In genomic region chr15:64023770-64024719, GRCm38 (mm10) we compare ENCODE assay signal across 8 mouse cellular contexts. TPM values are rescaled to one million over a fixed set of nuclear protein-coding genes. Genes with fewer than 3 reads are reported as not detected.
DNase-seq lines count a peak whose midpoint lies in the region; ATAC-seq lines count a peak whose summit lies in the region.

No protein-coding gene starts in this region.

- peaks cover 20% of the 10 kb centered on the region for H3K4me1 ChIP-seq in embryonic facial prominence, embryonic 13.5 days
- peaks cover 33% of the 10 kb centered on the region for H3K4me1 ChIP-seq in hindbrain, embryonic 15.5 days (replicated peaks)
- peaks cover 30% of the 10 kb centered on the region for H3K4me1 ChIP-seq in lung, embryonic 15.5 days

- no peaks in the 10 kb centered on the region for H3K9me3 ChIP-seq in embryonic facial prominence, embryonic 13.5 days
- no peaks in the 10 kb centered on the region for H3K9me3 ChIP-seq in hindbrain, embryonic 15.5 days
- no peaks in the 10 kb centered on the region for H3K9me3 ChIP-seq in lung, embryonic 15.5 days

- 0 out of 2 replicates have a peak overlapping the region, but pooled peaks have one; percentile 3 for H3K4me3 ChIP-seq in embryonic facial prominence, embryonic 13.5 days
- no peak overlapping the region for H3K4me3 ChIP-seq in hindbrain, embryonic 15.5 days
- H3K4me3 ChIP-seq in lung, embryonic 15.5 days = no peak overlapping the region

- H3K4me2 ChIP-seq in embryonic facial prominence, embryonic 13.5 days = peak overlapping the region; percentile 42
- peak overlapping the region; percentile 34 for H3K4me2 ChIP-seq in hindbrain, embryonic 15.5 days
- peak overlapping the region; percentile 27 for H3K4me2 ChIP-seq in lung, embryonic 15.5 days

- WGBS in embryonic facial prominence, embryonic 13.5 days = 26% methylated on average over 13 of the region's 13 CpGs
- 19% methylated on average over 13 of the region's 13 CpGs for WGBS in hindbrain, embryonic 15.5 days
- WGBS in lung, embryonic 15.5 days = 21% methylated on average over 13 of the region's 13 CpGs

- intact Hi-C loops in left cerebral cortex, postnatal 4 days (cut with DNase I) = no loop called here

- peaks cover 9% of the 10 kb centered on the region; the same call in 1 of the 2 replicates for H3K36me3 ChIP-seq in embryonic facial prominence, embryonic 13.5 days
- H3K36me3 ChIP-seq in hindbrain, embryonic 15.5 days = 0 out of 2 replicates have a peak, but pooled peaks cover 3% of the 10 kb centered on the region
- H3K36me3 ChIP-seq in lung, embryonic 15.5 days = no peaks in the 10 kb centered on the region

- H3K9ac ChIP-seq in embryonic facial prominence, embryonic 13.5 days = 0 out of 2 replicates have a peak overlapping the region, but pooled peaks have one; percentile 21
- no peak overlapping the region for H3K9ac ChIP-seq in hindbrain, embryonic 15.5 days
- H3K9ac ChIP-seq in lung, embryonic 15.5 days = no peak overlapping the region

- ATAC-seq in embryonic facial prominence, embryonic 13.5 days (ENCODE audit: insufficient number of reproducible peaks, insufficient read depth, low FRiP score, low TSS enrichment, low read depth) = peak; percentile 44; the same call in 1 of the 2 replicates
- no peak for ATAC-seq in hindbrain, embryonic 15.5 days (ENCODE audit: low FRiP score, low read depth)
- peak; percentile 76 for ATAC-seq in lung, embryonic 15.5 days (ENCODE audit: borderline replicate concordance, extremely low read depth, low FRiP score, low TSS enrichment)

- H3K27ac ChIP-seq in embryonic facial prominence, embryonic 13.5 days = peak overlapping the region; percentile 60
- H3K27ac ChIP-seq in hindbrain, embryonic 15.5 days (replicated peaks) = no peak overlapping the region; the same call in 1 of the 2 replicates
- H3K27ac ChIP-seq in lung, embryonic 15.5 days = peak overlapping the region; percentile 62

- H3K27me3 ChIP-seq in embryonic facial prominence, embryonic 13.5 days = no peaks in the 10 kb centered on the region
- H3K27me3 ChIP-seq in hindbrain, embryonic 15.5 days = no peaks in the 10 kb centered on the region
- no peaks in the 10 kb centered on the region for H3K27me3 ChIP-seq in lung, embryonic 15.5 days

- peak; percentile 41 for DNase-seq in gastrocnemius, postnatal 25 days
- no peak for DNase-seq in gastrocnemius, postnatal 10 days
- peak; percentile 76 to 79 for DNase-seq in spleen, postnatal 36 days (ENCODE audit: low spot score in 2 of 2)
- DNase-seq in layer of hippocampus, adult 11-12 months (ENCODE audit: low spot score) = no peak
- DNase-seq in left cerebral cortex, postnatal 4 days = no peak

RNA-seq across cellular contexts. Expression of gene Fam49b, which starts 36.2 kb away (rescaled TPM):
- 10 to 100 TPM; 25.8 to 40.7 TPM for total RNA-seq in gastrocnemius, postnatal 25 days (2021)
- 10 to 100 TPM; 64.8 to 65.6 TPM for total RNA-seq in gastrocnemius, postnatal 10 days (2021)
- 55.6 and 61.9 TPM in 2 replicates for polyA plus RNA-seq in embryonic facial prominence, embryonic 13.5 days (2015; fragmentation: Nextera tagmentation; extraction: Ambion mirVana)
- polyA plus RNA-seq in hindbrain, embryonic 15.5 days (2015; fragmentation: Nextera tagmentation; extraction: Ambion mirVana) = 125 and 129 TPM in 2 replicates
- polyA plus RNA-seq in lung, embryonic 15.5 days (2015; fragmentation: Nextera tagmentation; extraction: Ambion mirVana) = 55.1 and 60.7 TPM in 2 replicates
- 100 to 1,000 TPM; 238 to 248 TPM for total RNA-seq in left cerebral cortex, postnatal 4 days (2021)

Comparison
In these comparisons a context has a peak if more than half of its experiments do, and no peak if none do; other contexts are left out.
1. DNase-seq: peak in gastrocnemius, postnatal 25 days (single experiment) and spleen, postnatal 36 days (2 of 2); none in gastrocnemius, postnatal 10 days (single experiment), layer of hippocampus, adult 11-12 months (single experiment) and left cerebral cortex, postnatal 4 days (single experiment).
2. Peak in every context shown above with its lines, with median percentiles within 50 percentile points of each other: H3K4me2 ChIP-seq.